ENCODE assay signal across 8 mouse cellular contexts in the genomic region with DNA sequence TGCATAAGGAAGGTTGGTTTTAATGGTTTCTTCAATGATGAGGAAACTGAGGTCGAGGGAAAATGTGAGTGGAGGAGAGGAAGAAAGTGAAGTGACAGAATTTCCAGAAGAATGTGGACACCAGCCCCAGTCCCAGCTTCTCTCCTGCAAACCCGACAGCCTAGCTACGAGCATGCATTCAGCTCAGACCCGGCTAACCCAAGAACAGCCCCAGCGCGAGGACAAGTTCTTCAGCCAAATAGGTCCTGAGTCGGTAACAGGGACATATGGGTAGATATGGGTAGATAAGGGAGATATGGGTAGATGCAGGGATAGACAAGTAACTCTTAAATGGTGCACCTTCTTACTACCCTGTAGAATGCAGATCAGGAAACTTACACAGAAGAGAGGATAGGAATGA. TPM values are rescaled to one million over a fixed set of nuclear protein-coding genes. Genes with fewer than 3 reads are reported as not detected.
DNase-seq lines count a peak whose midpoint lies in the region; ATAC-seq and TF ChIP-seq lines count a peak whose summit lies in the region.

No protein-coding gene starts in this region.

- peak overlapping the region; percentile 91 for H3K27ac ChIP-seq in gastrocnemius, adult 2 months
- no peak overlapping the region for H3K27ac ChIP-seq in hindbrain, embryonic 12.5 days
- no peak overlapping the region for H3K27ac ChIP-seq in liver, postnatal 0 days (ENCODE audit: low read depth)

- H3K4me2 ChIP-seq in hindbrain, embryonic 12.5 days (replicated peaks) = peak overlapping the region; percentile 72
- H3K4me2 ChIP-seq in liver, postnatal 0 days (ENCODE audit: low read depth, low read length) = peak overlapping the region; percentile 74

- no peak for TF ChIP-seq CTCF in gastrocnemius, adult 2 months (IDR thresholded peaks at IDR 0.05)
- no peak for TF ChIP-seq CTCF in liver, postnatal 0 days (IDR thresholded peaks at IDR 0.05; ENCODE audit: low read depth)

- DNase-seq in gastrocnemius, adult 2 months = no peak
- DNase-seq in gastrocnemius, postnatal 10 days = no peak
- peak; percentile 17 for DNase-seq in A20 (ENCODE audit: low read depth, low spot score)
- no peak for DNase-seq in liver, postnatal 0 days
- DNase-seq in right cerebral cortex, postnatal 36 days (ENCODE audit: low spot score in 2 of 2) = no peak
- DNase-seq in yolk sac, embryonic 10.5 days (ENCODE audit: low spot score) = no peak
- DNase-seq in right cerebral cortex, postnatal 10 days (ENCODE audit: low spot score in 2 of 2) = no peak

- intact Hi-C loops in gastrocnemius, adult 2 months (cut with DNase I) = loop anchor here (2.0 to 5.0 kb wide), 2 partner anchors 70 to 257 kb away; a partner anchor contains a TSS

- H3K36me3 ChIP-seq in hindbrain, embryonic 12.5 days = no peaks in the 10 kb centered on the region
- H3K36me3 ChIP-seq in liver, postnatal 0 days (replicated peaks; ENCODE audit: insufficient read depth, low read length) = 0 out of 2 replicates have a peak, but pooled peaks cover 2% of the 10 kb centered on the region

- H3K4me1 ChIP-seq in hindbrain, embryonic 12.5 days = peaks cover 47% of the 10 kb centered on the region
- H3K4me1 ChIP-seq in liver, postnatal 0 days (ENCODE audit: insufficient read depth) = peaks cover 24% of the 10 kb centered on the region

- WGBS in hindbrain, embryonic 12.5 days = 81% methylated on average over 7 of the region's 7 CpGs
- WGBS in liver, postnatal 0 days (ENCODE audit: insufficient replicate concordance) = 68% methylated on average over 7 of the region's 7 CpGs

- H3K27me3 ChIP-seq in hindbrain, embryonic 12.5 days = no peaks in the 10 kb centered on the region
- H3K27me3 ChIP-seq in liver, postnatal 0 days (ENCODE audit: insufficient read depth, low read length) = no peaks in the 10 kb centered on the region

- TF ChIP-seq EP300 in liver, postnatal 0 days (IDR thresholded peaks at IDR 0.05; ENCODE audit: low read depth) = no peak

- no peak overlapping the region for H3K9ac ChIP-seq in hindbrain, embryonic 12.5 days
- peak overlapping the region; percentile 74; the same call in 1 of the 2 replicates for H3K9ac ChIP-seq in liver, postnatal 0 days (replicated peaks)

- ATAC-seq in hindbrain, embryonic 12.5 days (ENCODE audit: low FRiP score) = no peak
- ATAC-seq in liver, postnatal 0 days = no peak

- peak overlapping the region; percentile 92 for H3K4me3 ChIP-seq in gastrocnemius, adult 2 months
- peak overlapping the region; percentile 64; the same call in 1 of the 2 replicates for H3K4me3 ChIP-seq in hindbrain, embryonic 12.5 days
- peak overlapping the region; percentile 68 for H3K4me3 ChIP-seq in liver, postnatal 0 days (ENCODE audit: low read depth, low read length)

- H3K9me3 ChIP-seq in hindbrain, embryonic 12.5 days (replicated peaks) = no peaks in the 10 kb centered on the region
- no peaks in the 10 kb centered on the region for H3K9me3 ChIP-seq in liver, postnatal 0 days (ENCODE audit: low read length)

RNA-seq across cellular contexts. Expression of a gene that starts 1.4 kb away (rescaled TPM):
- 1 to 10 TPM; 2.6 to 3.4 TPM for total RNA-seq in gastrocnemius, adult 2 months (2021)
- total RNA-seq in gastrocnemius, postnatal 10 days (2021) = 10 to 100 TPM; 10.6 to 19.5 TPM
- polyA plus RNA-seq in hindbrain, embryonic 12.5 days (2016; fragmentation: Nextera tagmentation; extraction: Ambion mirVana) = 5.6 and 6.0 TPM in 2 replicates
- polyA plus RNA-seq in liver, postnatal 0 days (2015; fragmentation: Nextera tagmentation; extraction: Ambion mirVana) = 5.5 and 6.5 TPM in 2 replicates
